Mouse (Mus musculus): ENCODE data around the gene Gpr107.

GRCm38 (mm10) chr2:31142505-31142904 is 9.6 kb upstream of the Gpr107 start:
- TF ChIP-seq POLR2A (IDR thresholded peaks at IDR 0.05; ENCODE audit: low read depth, low read length) (no peak), CTCF (IDR thresholded peaks at IDR 0.05; ENCODE audit: borderline replicate concordance, insufficient read depth, low read length) (peak; percentile 18; the same call in 1 of the 2 replicates)
